Mouse (Mus musculus): ENCODE measurements around the gene Sars2.

Sars2 gene

GRCm38 (mm10) chr7:28727649-28728340 lies 14.0 kb upstream of the Sars2 start:
- no peak for DNase-seq

DNA sequence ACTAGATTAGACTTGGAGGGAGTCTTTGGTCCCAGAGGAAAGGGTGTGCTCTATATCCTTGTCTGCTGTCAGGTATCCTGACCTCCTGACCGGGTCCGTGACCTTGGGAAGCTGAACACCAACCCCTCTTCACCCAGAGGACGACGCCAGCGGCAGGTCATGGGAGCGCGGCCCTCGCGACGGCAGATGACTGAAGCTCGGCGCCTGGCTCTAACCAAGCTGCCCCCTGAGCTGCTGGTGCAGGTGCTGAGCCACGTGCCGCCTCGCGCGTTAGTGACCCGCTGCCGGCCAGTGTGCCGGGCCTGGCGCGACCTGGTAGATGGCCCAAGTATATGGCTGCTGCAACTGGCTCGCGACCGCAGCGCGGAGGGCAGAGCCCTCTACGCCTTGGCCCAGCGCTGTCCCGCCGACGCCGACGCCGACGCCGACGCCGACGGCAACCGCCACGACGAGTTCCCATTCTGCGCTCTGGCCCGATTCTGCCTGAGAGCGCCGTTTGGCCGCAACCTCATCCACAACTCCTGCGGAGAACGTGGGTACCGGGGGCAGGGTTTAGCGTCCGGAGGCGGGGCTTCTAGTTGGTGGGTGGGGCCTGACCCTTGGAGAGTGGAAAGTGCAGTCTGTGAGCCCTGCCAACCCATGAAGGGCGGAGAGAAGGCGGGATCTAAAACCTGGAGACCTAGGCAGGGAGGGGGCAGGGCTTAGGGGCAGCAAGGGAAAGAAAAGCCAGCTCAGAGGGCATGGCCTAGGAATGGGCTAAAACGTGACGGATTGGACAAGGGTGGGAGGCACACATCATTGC lies 9.2 kb upstream of the Sars2 start:
- DNase-seq: peak; percentile 89

DNA sequence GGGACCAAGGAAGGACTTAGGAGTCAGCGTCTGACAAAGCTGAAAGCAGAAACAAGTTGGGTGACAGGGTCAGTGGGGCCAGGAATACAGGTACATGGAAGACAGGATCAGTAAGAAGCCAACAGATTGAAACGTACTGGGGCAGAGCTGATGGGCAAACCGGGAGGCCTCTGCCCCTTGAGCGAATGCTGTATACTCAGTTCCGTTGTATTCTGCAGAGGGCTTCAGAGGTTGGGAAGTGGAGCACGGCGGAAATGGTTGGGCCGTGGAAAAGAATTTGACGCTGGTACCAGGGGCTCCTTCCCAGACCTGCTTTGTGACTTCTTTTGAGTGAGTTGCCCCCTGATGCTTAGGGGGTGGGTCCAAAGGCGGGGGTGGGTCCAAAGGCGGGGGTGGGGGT lies 8.6 kb upstream of the Sars2 start:
- DNase-seq: no peak

GRCm38 (mm10) chr7:28735701-28736100 lies 6.1 kb upstream of the Sars2 start:
- no peak for DNase-seq

- DNase-seq: no peak
These were observed 2.0 kb upstream of the Sars2 start for GRCm38 (mm10) chr7:28739829-28740228.

DNA sequence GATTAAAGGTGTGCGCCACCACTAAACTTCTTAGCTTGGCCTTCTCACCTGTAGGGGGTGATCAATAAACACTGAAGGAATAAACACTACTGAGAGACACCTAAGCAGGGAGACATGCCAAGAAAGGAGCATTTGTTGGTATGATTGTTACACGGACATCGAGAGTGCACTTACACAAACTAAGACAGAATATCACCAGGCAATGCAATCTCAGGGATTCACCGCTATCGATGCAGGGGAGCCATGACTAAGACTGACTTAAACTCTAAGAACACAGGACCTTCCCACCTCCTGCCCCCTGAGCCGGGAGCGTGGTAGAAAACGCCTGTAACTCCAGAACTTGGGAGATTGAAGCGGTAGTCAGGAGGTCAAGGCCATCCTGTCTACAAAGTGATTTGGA lies 843 bp upstream of the Sars2 start:
- no peak for DNase-seq

DNA sequence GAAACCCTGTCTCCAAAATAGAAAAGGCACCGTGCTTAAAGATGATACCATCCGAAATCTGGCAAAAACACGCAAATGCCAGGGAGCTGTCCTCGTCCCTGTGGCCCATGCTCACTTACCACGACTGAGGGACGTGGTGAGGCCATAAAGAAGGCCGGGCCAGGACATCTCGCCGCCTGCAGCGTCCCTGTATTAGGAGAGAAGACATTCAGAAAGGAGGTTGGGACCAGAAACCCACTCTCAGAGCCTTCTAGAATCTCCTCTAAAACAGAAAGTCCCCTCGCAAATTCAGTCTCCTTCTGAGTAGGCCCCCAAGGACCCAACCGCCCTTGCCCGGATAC lies 454 bp upstream of the Sars2 start:
- DNase-seq: no peak

DNA sequence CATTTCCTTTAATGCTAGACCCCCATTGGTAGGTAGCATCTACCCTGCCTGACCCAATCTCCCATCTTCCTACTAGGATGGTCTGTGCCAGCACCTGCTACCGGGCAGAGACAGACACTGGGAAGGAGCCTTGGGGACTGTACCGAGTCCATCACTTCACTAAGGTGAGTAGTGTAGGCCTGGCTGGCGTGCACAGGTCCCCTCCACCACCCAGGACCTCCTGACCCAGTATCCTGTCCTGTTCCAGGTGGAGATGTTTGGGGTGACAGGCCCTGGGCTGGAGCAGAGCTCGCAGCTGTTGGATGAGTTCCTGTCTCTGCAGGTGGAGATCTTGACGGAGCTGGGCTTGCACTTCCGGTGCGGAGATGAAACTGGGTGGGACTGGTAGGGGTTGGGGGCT lies 8.1 kb downstream of the Sars2 start:
- no peak for DNase-seq

DNA sequence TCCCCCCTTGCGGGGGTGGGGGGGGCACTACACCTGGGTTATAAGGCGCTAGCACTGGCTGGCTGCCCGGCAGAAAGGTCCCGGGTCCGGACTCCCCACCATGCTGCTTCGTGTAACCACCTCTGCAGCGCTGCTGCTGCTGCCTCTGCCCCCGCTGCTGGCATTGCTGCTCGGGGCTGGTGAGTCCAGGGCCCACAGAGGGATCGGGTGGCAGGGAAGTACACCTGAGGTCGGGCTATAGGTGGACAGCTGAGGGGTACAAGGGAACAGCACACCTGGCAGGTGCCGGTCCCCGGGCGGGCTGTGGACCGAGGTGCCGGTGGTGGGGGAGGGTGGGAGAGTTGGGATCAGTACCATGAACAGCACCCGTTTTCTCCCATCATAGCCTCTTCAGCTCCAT lies 14.3 kb downstream of the Sars2 start, which contains the start of gene Ccer2:
TSS of gene Ccer2 (plus strand) at position 96 of the 400 bp plus-strand sequence.
- no peak for DNase-seq

- DNase-seq: no peak
These were observed 16.8 kb downstream of the Sars2 start for GRCm38 (mm10) chr7:28758623-28759022.

DNA sequence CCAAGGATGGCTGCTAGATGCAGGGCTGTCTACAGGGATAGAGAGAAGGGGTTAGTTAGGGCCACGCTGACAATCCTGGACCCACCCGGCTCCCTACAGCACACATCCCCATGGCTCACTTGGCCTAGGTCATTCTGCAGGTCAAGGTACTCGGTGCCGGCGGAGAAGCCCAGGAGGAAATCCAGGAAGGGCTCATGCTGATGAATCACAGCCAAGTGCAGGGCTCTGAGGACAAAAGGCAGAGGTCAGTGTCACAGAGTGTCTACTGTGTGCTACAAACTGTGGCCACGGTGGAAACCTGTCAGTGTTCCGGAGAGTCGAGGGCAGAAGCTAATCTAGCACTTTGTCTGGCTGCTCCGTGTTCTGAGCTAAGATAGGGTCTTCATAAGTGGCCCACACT lies 20.1 kb downstream of the Sars2 start:
- no peak for DNase-seq

- no peak for DNase-seq
These were observed 23.4 kb downstream of the Sars2 start for GRCm38 (mm10) chr7:28765211-28765610.

- peak; percentile 97 for DNase-seq
These were observed 24.5 kb downstream of the Sars2 start, which contains the start of gene Sirt2 for GRCm38 (mm10) chr7:28766173-28766879. Gene Sirt2, plus strand, starts transcription at chr7:28766735.

GRCm38 (mm10) chr7:28766910-28767309 lies 25.1 kb downstream of the Sars2 start:
- no peak for DNase-seq

DNA sequence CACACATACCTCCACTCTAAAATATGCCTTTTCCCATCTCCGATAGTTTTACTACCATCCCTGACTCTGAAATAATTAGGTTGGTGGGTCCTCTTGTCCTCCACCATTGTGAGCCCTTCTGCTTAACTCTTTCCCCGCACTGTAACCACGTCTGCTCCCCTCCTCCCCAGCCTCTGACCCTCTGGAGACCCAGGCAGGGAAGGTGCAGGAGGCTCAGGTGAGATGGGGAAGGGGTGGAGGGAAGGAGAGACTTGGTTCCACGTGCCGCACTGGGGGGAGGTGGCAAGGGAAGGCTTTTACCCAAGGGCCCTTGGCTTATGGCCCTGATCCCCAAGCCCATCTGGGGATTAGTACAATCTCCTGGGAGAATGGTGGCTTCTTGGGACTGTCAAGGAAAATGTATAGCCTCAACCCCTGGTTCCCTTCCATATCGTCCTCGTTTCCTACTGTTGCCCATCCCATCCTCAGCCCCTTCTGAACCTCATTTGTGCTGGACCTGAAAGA lies 25.7 kb downstream of the Sars2 start, which contains the start of gene Nfkbib:
TSS of gene Nfkbib (minus strand) at position 51 of the 504 bp plus-strand sequence.
- no peak for DNase-seq

DNA sequence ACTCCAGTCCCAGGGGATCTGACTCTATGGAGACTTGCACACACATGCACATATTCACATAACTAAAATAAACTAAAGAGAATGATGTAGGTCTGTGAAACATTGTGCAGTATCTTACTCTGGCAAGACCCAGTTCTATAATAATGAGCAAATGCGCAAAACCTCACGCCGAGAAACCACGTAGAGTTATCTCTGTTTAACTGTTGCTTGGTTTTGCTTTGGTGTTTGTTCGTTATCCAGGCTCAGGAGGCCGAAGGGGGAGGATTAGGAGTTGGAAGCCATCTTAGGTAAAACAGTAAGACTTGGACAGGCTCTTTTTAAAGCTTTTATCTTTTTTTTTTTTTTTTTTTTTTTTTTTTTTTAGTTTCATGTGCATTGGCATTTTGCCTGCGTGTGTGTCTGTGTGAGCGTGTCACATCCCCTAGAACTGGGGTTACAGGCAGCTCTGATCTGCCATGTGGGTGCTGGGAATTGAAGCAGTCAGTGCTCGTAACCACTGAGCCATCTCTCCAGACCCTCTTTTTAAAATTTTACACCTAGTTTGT lies 27.7 kb downstream of the Sars2 start:
- no peak for DNase-seq

GRCm38 (mm10) chr7:28770309-28770708 lies 28.5 kb downstream of the Sars2 start:
- DNase-seq: no peak

DNA sequence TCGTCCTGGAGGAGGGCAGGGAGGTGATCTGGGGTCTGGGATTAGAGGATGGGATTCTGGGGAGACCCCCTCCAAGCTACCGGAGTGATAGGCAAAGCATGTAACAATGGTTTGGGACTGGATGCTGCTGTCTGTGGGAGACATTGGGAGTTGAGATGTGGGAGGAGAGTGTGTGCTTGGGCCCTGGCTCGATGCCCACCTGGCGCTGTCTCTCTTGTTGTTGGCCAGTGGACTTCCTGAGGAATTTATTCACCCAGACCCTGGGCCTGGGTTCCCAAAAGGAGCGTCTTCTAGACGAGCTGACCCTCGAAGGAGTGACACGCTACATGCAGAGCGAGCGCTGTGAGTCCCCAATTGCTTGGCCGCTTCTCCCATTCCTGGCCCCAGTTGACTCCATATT lies 30.1 kb downstream of the Sars2 start:
- peak; percentile 63 for DNase-seq

DNA sequence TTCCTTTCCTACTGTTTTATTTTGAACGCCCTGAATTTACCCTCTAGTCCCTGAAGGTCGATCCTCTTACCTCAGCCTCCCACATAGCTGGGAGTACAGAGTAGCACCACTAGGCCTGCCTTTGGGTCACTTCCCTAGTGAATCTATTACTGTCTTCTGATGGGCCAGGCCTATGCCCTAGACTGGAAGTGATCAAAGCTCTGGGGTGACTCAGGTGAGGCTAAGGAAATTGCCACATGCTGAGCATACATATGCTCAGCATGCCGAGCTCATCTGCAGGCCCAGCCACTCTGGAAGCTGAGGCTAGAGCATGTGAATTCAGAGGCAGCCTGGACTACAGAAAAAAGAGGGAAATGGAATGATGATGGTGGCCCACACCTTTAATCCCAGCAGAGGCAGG lies 31.4 kb downstream of the Sars2 start:
- no peak for DNase-seq

- no peak for DNase-seq
These were observed 32.4 kb downstream of the Sars2 start for GRCm38 (mm10) chr7:28774164-28774563.

DNA sequence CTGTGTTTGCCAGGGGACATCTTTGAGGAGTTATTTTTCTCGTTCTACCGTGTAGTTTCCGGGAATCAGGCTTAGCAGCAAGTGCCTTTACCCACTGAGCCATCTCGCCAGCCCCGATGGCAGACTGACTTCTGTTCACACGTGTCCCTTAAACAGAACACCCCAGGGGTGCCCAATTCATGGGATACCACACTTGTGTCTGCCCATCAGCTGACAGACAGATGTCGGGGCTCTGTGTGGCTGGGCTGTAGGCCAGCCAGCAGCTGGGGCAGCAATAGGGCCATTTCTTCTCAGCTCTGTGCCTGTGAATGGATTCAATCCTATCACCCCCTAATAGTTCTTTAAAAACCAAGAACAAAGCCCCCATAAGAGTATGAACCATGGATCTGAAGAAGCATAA lies 33.3 kb downstream of the Sars2 start:
- no peak for DNase-seq

GRCm38 (mm10) chr7:28778825-28779224 lies 37.0 kb downstream of the Sars2 start:
- DNase-seq: no peak

GRCm38 (mm10) chr7:28780067-28780658 lies 38.4 kb downstream of the Sars2 start:
- DNase-seq: peak; percentile 95
